Mouse (Mus musculus): ENCODE data around the gene Cbln3. TPM values are rescaled to one million over a fixed set of nuclear protein-coding genes. Genes with fewer than 3 reads are reported as not detected.

The Cbln3 gene
- polyA plus RNA-seq, 1 experiment from 2014 or later, result 0.18 TPM

GRCm38 (mm10) chr14:55834808-55835533 lies 49.2 kb downstream of the Cbln3 start:
- no peaks in the 10 kb centered on the region for H3K9me3 ChIP-seq
- H3K4me2 ChIP-seq (replicated peaks), result no peak overlapping the region
- no peak overlapping the region for H3K27ac ChIP-seq
- H3K4me3 ChIP-seq (replicated peaks), result no peak overlapping the region
- H3K4me1 ChIP-seq (replicated peaks), result no peaks in the 10 kb centered on the region
- WGBS, result 75% methylated on average over 5 of the region's 5 CpGs
- no peaks in the 10 kb centered on the region for H3K27me3 ChIP-seq (replicated peaks)
- peaks cover 9% of the 10 kb centered on the region; the same call in 1 of the 2 replicates for H3K36me3 ChIP-seq
- no peak for ATAC-seq
- no peak overlapping the region for H3K9ac ChIP-seq

DNA sequence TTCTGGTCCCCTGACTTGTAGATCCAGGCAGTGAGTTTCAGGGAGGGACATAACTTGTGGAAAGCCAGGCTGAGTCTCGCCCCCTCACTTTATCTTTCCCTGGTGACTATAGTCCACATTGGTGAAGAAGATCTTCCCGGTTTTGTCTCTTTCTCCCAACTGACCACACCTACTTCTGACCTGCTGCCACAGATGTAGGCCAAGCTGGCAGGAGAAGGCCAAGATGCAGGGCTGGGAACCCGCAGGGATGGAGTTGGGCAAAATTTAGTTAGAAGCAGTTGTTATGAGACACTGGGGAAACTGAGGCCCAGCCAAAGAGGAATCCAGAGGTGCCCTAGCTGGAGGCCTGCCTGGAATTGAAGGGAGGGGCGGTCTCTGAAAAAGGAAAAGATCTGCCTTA lies 51.1 kb downstream of the Cbln3 start:
- peaks cover 9% of the 10 kb centered on the region; the same call in 1 of the 2 replicates for H3K36me3 ChIP-seq
- no peak overlapping the region for H3K9ac ChIP-seq
- H3K4me1 ChIP-seq (replicated peaks), result peaks cover 8% of the 10 kb centered on the region; the same call in 1 of the 2 replicates
- H3K4me3 ChIP-seq (replicated peaks), result no peak overlapping the region
- no peaks in the 10 kb centered on the region; the same call in 1 of the 2 replicates for H3K9me3 ChIP-seq
- H3K27me3 ChIP-seq (replicated peaks), result no peaks in the 10 kb centered on the region
- ATAC-seq, result no peak
- 80% methylated on average over 4 of the region's 4 CpGs for WGBS
- H3K4me2 ChIP-seq (replicated peaks), result no peak overlapping the region
- no peak overlapping the region for H3K27ac ChIP-seq

GRCm38 (mm10) chr14:55830331-55830730 lies 53.9 kb downstream of the Cbln3 start:
- no peak overlapping the region for H3K9ac ChIP-seq
- WGBS, result 85% methylated on average over 4 of the region's 4 CpGs
- peaks cover 3% of the 10 kb centered on the region; the same call in 1 of the 2 replicates for H3K27me3 ChIP-seq (replicated peaks)
- peaks cover 23% of the 10 kb centered on the region for H3K4me1 ChIP-seq (replicated peaks)
- peaks cover 9% of the 10 kb centered on the region; the same call in 1 of the 2 replicates for H3K36me3 ChIP-seq
- no peak for ATAC-seq
- H3K9me3 ChIP-seq, result no peaks in the 10 kb centered on the region; the same call in 1 of the 2 replicates
- H3K4me3 ChIP-seq (replicated peaks), result no peak overlapping the region
- no peak overlapping the region for H3K4me2 ChIP-seq (replicated peaks)
- no peak overlapping the region for H3K27ac ChIP-seq

DNA sequence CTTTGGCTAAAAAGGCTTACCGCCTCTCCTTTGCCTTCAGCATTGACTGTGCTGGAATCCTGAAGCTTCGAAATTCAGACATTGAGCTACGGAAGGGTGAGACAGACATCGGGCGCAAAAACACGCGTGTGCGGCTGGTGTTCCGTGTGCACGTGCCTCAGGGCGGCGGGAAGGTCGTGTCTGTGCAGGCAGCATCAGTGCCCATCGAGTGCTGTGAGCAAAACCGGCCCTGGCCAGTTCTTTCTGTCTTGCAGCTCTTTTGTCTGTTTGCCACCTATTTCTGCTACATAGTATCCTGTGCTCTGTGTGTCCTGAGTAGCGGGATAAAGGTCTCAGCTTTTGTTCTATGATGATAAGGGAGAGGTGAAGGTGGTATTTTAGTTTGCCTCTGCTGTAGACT lies 54.3 kb downstream of the Cbln3 start:
- 92% methylated on average over 16 of the region's 16 CpGs for WGBS
- H3K4me1 ChIP-seq (replicated peaks), result peaks cover 25% of the 10 kb centered on the region

More for the DNA sequence above, 54.3 kb downstream of the Cbln3 start:
- no peak for ATAC-seq
- peaks cover 9% of the 10 kb centered on the region; the same call in 1 of the 2 replicates for H3K36me3 ChIP-seq
- H3K27ac ChIP-seq, result no peak overlapping the region
- no peaks in the 10 kb centered on the region; the same call in 1 of the 2 replicates for H3K9me3 ChIP-seq
- H3K27me3 ChIP-seq (replicated peaks), result peaks cover 3% of the 10 kb centered on the region; the same call in 1 of the 2 replicates
- no peak overlapping the region for H3K4me2 ChIP-seq (replicated peaks)
- H3K9ac ChIP-seq, result no peak overlapping the region
- no peak overlapping the region for H3K4me3 ChIP-seq (replicated peaks)

Other genes starting within 250 kb of the Cbln3 start
- gene Ipo4, start 248.4 kb downstream of the Cbln3 start, polyA plus RNA-seq (2015; fragmentation: Nextera tagmentation; extraction: Ambion mirVana), result 63.8 and 72.8 TPM in 2 replicates
- gene Gm49378, start 246.5 kb downstream of the Cbln3 start, polyA plus RNA-seq (2015; fragmentation: Nextera tagmentation; extraction: Ambion mirVana), result 0.86 and 2.6 TPM in 2 replicates
- 119 and 124 TPM in 2 replicates for gene Tm9sf1, start 240.6 kb downstream of the Cbln3 start, polyA plus RNA-seq (2015; fragmentation: Nextera tagmentation; extraction: Ambion mirVana)
- 0.75 and 1.2 TPM in 2 replicates for gene Tssk4, start 234.2 kb downstream of the Cbln3 start, polyA plus RNA-seq (2015; fragmentation: Nextera tagmentation; extraction: Ambion mirVana)
- gene Mdp1, start 223.9 kb downstream of the Cbln3 start, polyA plus RNA-seq (2015; fragmentation: Nextera tagmentation; extraction: Ambion mirVana), result 58.4 and 62.1 TPM in 2 replicates
- gene Gmpr2, start 212.5 kb downstream of the Cbln3 start, polyA plus RNA-seq (2015; fragmentation: Nextera tagmentation; extraction: Ambion mirVana), result 58.6 and 58.7 TPM in 2 replicates
- 510 and 527 TPM in 2 replicates for gene Nedd8, start 212.3 kb downstream of the Cbln3 start, polyA plus RNA-seq (2015; fragmentation: Nextera tagmentation; extraction: Ambion mirVana)
- gene Tinf2, start 202.6 kb downstream of the Cbln3 start, polyA plus RNA-seq (2015; fragmentation: Nextera tagmentation; extraction: Ambion mirVana), result 35.8 and 38.7 TPM in 2 replicates
- 1.1 and 1.2 TPM in 2 replicates for gene Tgm1, start 170.5 kb downstream of the Cbln3 start, polyA plus RNA-seq (2015; fragmentation: Nextera tagmentation; extraction: Ambion mirVana)
- 34.1 and 34.9 TPM in 2 replicates for gene Rabggta, start 162.1 kb downstream of the Cbln3 start, polyA plus RNA-seq (2015; fragmentation: Nextera tagmentation; extraction: Ambion mirVana)
- gene Dhrs1, start 138.7 kb downstream of the Cbln3 start, polyA plus RNA-seq (2015; fragmentation: Nextera tagmentation; extraction: Ambion mirVana), result 99.4 and 117 TPM in 2 replicates
- gene Nop9, start 138.7 kb downstream of the Cbln3 start, polyA plus RNA-seq (2015; fragmentation: Nextera tagmentation; extraction: Ambion mirVana), result 35.6 and 36.0 TPM in 2 replicates
- gene Cideb, start 125.9 kb downstream of the Cbln3 start, polyA plus RNA-seq (2015; fragmentation: Nextera tagmentation; extraction: Ambion mirVana), result 52.7 and 63.5 TPM in 2 replicates
- 0.31 and 0.52 TPM in 2 replicates for gene Ltb4r2, start 123.0 kb downstream of the Cbln3 start, polyA plus RNA-seq (2015; fragmentation: Nextera tagmentation; extraction: Ambion mirVana)
- 0.93 and 1.0 TPM in 2 replicates for gene Ltb4r1, start 118.4 kb downstream of the Cbln3 start, polyA plus RNA-seq (2015; fragmentation: Nextera tagmentation; extraction: Ambion mirVana)
- gene Adcy4, start 100.3 kb downstream of the Cbln3 start, polyA plus RNA-seq (2015; fragmentation: Nextera tagmentation; extraction: Ambion mirVana), result 6.7 and 7.0 TPM in 2 replicates
- 45.2 and 45.6 TPM in 2 replicates for gene Ripk3, start 95.5 kb downstream of the Cbln3 start, polyA plus RNA-seq (2015; fragmentation: Nextera tagmentation; extraction: Ambion mirVana)
- 25.7 and 26.3 TPM in 2 replicates for gene Nfatc4, start 61.2 kb downstream of the Cbln3 start, polyA plus RNA-seq (2015; fragmentation: Nextera tagmentation; extraction: Ambion mirVana)
- gene Nynrin, start 30.4 kb downstream of the Cbln3 start, polyA plus RNA-seq (2015; fragmentation: Nextera tagmentation; extraction: Ambion mirVana), result 14.5 and 18.3 TPM in 2 replicates
- 15.1 and 15.4 TPM in 2 replicates for gene Khnyn, start 555 bp upstream of the Cbln3 start, polyA plus RNA-seq (2015; fragmentation: Nextera tagmentation; extraction: Ambion mirVana)
- 73.6 and 80.3 TPM in 2 replicates for gene Sdr39u1, start 15.9 kb upstream of the Cbln3 start, polyA plus RNA-seq (2015; fragmentation: Nextera tagmentation; extraction: Ambion mirVana)
- gene Cma1, start 60.3 kb upstream of the Cbln3 start, polyA plus RNA-seq (2015; fragmentation: Nextera tagmentation; extraction: Ambion mirVana), result 1.9 and 3.3 TPM in 2 replicates
- not detected in 2 replicates for gene Cma2, start 66.6 kb upstream of the Cbln3 start, polyA plus RNA-seq (2015; fragmentation: Nextera tagmentation; extraction: Ambion mirVana)
- 0.21 and 1.2 TPM in 2 replicates for gene Mcpt1, start 133.6 kb upstream of the Cbln3 start, polyA plus RNA-seq (2015; fragmentation: Nextera tagmentation; extraction: Ambion mirVana)
- not detected in 2 replicates for gene Mcpt9, start 146.1 kb upstream of the Cbln3 start, polyA plus RNA-seq (2015; fragmentation: Nextera tagmentation; extraction: Ambion mirVana)
- gene Mcpt2, start 157.6 kb upstream of the Cbln3 start, polyA plus RNA-seq (2015; fragmentation: Nextera tagmentation; extraction: Ambion mirVana), result 0.40 and 0.58 TPM in 2 replicates
- 0.50 and 0.59 TPM in 2 replicates for gene Mcpt4, start 177.9 kb upstream of the Cbln3 start, polyA plus RNA-seq (2015; fragmentation: Nextera tagmentation; extraction: Ambion mirVana)
- 0.88 and 0.92 TPM in 2 replicates for gene Mcpt8, start 200.9 kb upstream of the Cbln3 start, polyA plus RNA-seq (2015; fragmentation: Nextera tagmentation; extraction: Ambion mirVana)
- gene Ctsg, start 218.2 kb upstream of the Cbln3 start, polyA plus RNA-seq (2015; fragmentation: Nextera tagmentation; extraction: Ambion mirVana), result 0.45 TPM in 1 of 2 replicates, not detected in the other
- not detected in 2 replicates for gene Gzme, start 236.2 kb upstream of the Cbln3 start, polyA plus RNA-seq (2015; fragmentation: Nextera tagmentation; extraction: Ambion mirVana)
- not detected in 2 replicates for gene Gzmd, start 248.2 kb upstream of the Cbln3 start, polyA plus RNA-seq (2015; fragmentation: Nextera tagmentation; extraction: Ambion mirVana)